Mouse (Mus musculus): ENCODE data around the gene Srsy. TPM values are rescaled to one million over a fixed set of nuclear protein-coding genes. Genes with fewer than 3 reads are reported as not detected.

Gene Srsy
- polyA plus RNA-seq (2017; shearing (Covaris generic)): not detected

DNA sequence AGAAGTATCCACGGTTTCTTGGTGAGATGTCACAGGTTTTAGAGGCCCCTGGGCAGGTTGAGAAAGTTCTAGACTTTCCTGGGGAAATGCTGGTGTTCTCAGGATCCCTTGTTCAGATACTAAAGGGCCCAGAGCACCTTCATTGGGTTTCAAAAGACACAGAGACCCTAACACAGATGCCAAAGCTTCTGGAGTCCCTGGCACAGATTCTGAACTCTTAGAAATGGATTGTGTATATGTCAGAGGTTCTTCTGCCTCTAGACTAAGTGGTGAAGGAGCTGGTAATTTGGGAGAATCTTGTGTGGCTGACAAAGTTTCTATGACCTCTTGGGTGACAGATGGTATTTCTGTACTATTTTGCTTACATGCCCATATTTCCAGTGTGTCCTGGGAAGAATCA, at the start of gene Srsy:
TSS of gene Srsy (minus strand) at position 101 of the 400 bp plus-strand sequence.

Other genes with a start within 250 kb of the Srsy start
- not detected for gene Gm21904, start 91.1 kb downstream of the Srsy start, polyA plus RNA-seq (2017; shearing (Covaris generic))
- gene Gm20772, start 62.6 kb downstream of the Srsy start, polyA plus RNA-seq (2017; shearing (Covaris generic)): not detected
- gene Gm20831, start 62.6 kb downstream of the Srsy start, polyA plus RNA-seq (2017; shearing (Covaris generic)): not detected
- gene Gm21764, start 124.5 kb upstream of the Srsy start, polyA plus RNA-seq (2017; shearing (Covaris generic)): not detected
- gene Ssty1, start 151.8 kb upstream of the Srsy start, polyA plus RNA-seq (2017; shearing (Covaris generic)): not detected